Mouse (Mus musculus): ENCODE measurements around the gene Epb41l1.

GRCm38 (mm10) chr2:156486086-156486751 lies 65.5 kb downstream of the Epb41l1 start:
- TF ChIP-seq CTCF (IDR thresholded peaks at IDR 0.05; ENCODE audit: borderline replicate concordance, control insufficient read depth, extremely low read depth, insufficient read depth, low read length, poor library complexity): no peak
- no peak for TF ChIP-seq POLR2A (IDR thresholded peaks at IDR 0.05; ENCODE audit: control insufficient read depth, extremely low read depth, insufficient read depth, low read length, poor library complexity)
